Mouse (Mus musculus): Measurements from ENCODE around the gene Btbd10.
A peak's percentile ranks its signal among the peaks of the same experiment; 100 is the strongest.

The Btbd10 gene

GRCm38 (mm10) chr7:113277245-113277644 is 91.9 kb downstream of the Btbd10 start:
- no peak for DNase-seq (ENCODE audit: low read depth, low spot score)
- Histone ChIP-seq H3K27me3 (ENCODE audit: control insufficient read depth, insufficient read depth, low read length, poor library complexity, severe bottlenecking) (no peaks in the 10 kb centered on the region), H3K36me3 (ENCODE audit: control insufficient read depth, insufficient read depth, low read length, poor library complexity, severe bottlenecking) (peaks cover 4% of the 10 kb centered on the region; the same call in 1 of the 2 replicates)

GRCm38 (mm10) chr7:113272338-113272997 is 96.7 kb downstream of the Btbd10 start:
- H3K27me3 ChIP-seq (ENCODE audit: control insufficient read depth, insufficient read depth, low read length, poor library complexity, severe bottlenecking) = no peaks in the 10 kb centered on the region
- no peak for DNase-seq (ENCODE audit: low read depth, low spot score)

GRCm38 (mm10) chr7:113270991-113271390 is 98.2 kb downstream of the Btbd10 start:
- no peak for DNase-seq (ENCODE audit: low read depth, low spot score)
- H3K36me3 ChIP-seq (ENCODE audit: control insufficient read depth, insufficient read depth, low read length, poor library complexity, severe bottlenecking) = no peaks in the 10 kb centered on the region
- no peaks in the 10 kb centered on the region for H3K27me3 ChIP-seq (ENCODE audit: control insufficient read depth, insufficient read depth, low read length, poor library complexity, severe bottlenecking)

More at GRCm38 (mm10) chr7:113272338-113272997, 96.7 kb downstream of the Btbd10 start:
- no peaks in the 10 kb centered on the region; the same call in 1 of the 2 replicates for H3K36me3 ChIP-seq (ENCODE audit: control insufficient read depth, insufficient read depth, low read length, poor library complexity, severe bottlenecking)

GRCm38 (mm10) chr7:113270551-113270950 is 98.6 kb downstream of the Btbd10 start:
- H3K27me3 ChIP-seq (ENCODE audit: control insufficient read depth, insufficient read depth, low read length, poor library complexity, severe bottlenecking) = no peaks in the 10 kb centered on the region
- DNase-seq (ENCODE audit: low read depth, low spot score) = no peak
- H3K36me3 ChIP-seq (ENCODE audit: control insufficient read depth, insufficient read depth, low read length, poor library complexity, severe bottlenecking) = no peaks in the 10 kb centered on the region

- no peaks in the 10 kb centered on the region for H3K27me3 ChIP-seq (ENCODE audit: control insufficient read depth, insufficient read depth, low read length, poor library complexity, severe bottlenecking)
- no peaks in the 10 kb centered on the region for H3K36me3 ChIP-seq (ENCODE audit: control insufficient read depth, insufficient read depth, low read length, poor library complexity, severe bottlenecking)
- DNase-seq (ENCODE audit: low read depth, low spot score) = no peak
Measured at GRCm38 (mm10) chr7:113269921-113270320, 99.3 kb downstream of the Btbd10 start.

GRCm38 (mm10) chr7:113269081-113269480 is 100.1 kb downstream of the Btbd10 start:
- Histone ChIP-seq H3K36me3 (ENCODE audit: control insufficient read depth, insufficient read depth, low read length, poor library complexity, severe bottlenecking) (no peaks in the 10 kb centered on the region), H3K27me3 (ENCODE audit: control insufficient read depth, insufficient read depth, low read length, poor library complexity, severe bottlenecking) (no peaks in the 10 kb centered on the region)
- peak; percentile 44 for DNase-seq (ENCODE audit: low read depth, low spot score)

- no peaks in the 10 kb centered on the region for H3K27me3 ChIP-seq (ENCODE audit: control insufficient read depth, insufficient read depth, low read length, poor library complexity, severe bottlenecking)
- DNase-seq (ENCODE audit: low read depth, low spot score) = peak; percentile 77
- H3K36me3 ChIP-seq (ENCODE audit: control insufficient read depth, insufficient read depth, low read length, poor library complexity, severe bottlenecking) = no peaks in the 10 kb centered on the region
Measured at GRCm38 (mm10) chr7:113268287-113268686, 100.9 kb downstream of the Btbd10 start.

Data from splenic B cell, adult 2 months (primary cell).